Comparison of ENCODE assay signal across 10 mouse cellular contexts in genomic region chr6:117687045-117687444, GRCm38 (mm10).
DNase-seq lines count a peak whose midpoint lies in the region; ATAC-seq and TF ChIP-seq lines count a peak whose summit lies in the region.
"Had no signal": no experiment of that assay in that cellular context is flagged by ENCODE, and none has a peak within 500 bp of the region (broad histone marks: within the 10 kb centered on the region; RNA-seq: fewer than 3 reads in every experiment).

No protein-coding gene starts in this region.

- no peak overlapping the region for H3K4me2 ChIP-seq in heart, embryonic 11.5 days
- no peak overlapping the region for H3K4me2 ChIP-seq in liver, postnatal 0 days (ENCODE audit: low read depth, low read length)
- no peak overlapping the region for H3K4me2 ChIP-seq in hindbrain, embryonic 14.5 days (replicated peaks)
- H3K4me2 ChIP-seq: heart, embryonic 13.5 days had no signal

- H3K27me3 ChIP-seq in heart, embryonic 11.5 days (ENCODE audit: control insufficient read depth, insufficient read depth, low read length): no peaks in the 10 kb centered on the region
- H3K27me3 ChIP-seq in liver, postnatal 0 days (ENCODE audit: insufficient read depth, low read length): no peaks in the 10 kb centered on the region
- H3K27me3 ChIP-seq in thymus, adult 2 months (ENCODE audit: control insufficient read depth, insufficient read depth, low read length): no peaks in the 10 kb centered on the region
- H3K27me3 ChIP-seq in hindbrain, embryonic 14.5 days (ENCODE audit: control insufficient read depth, insufficient read depth, low read length): no peaks in the 10 kb centered on the region
- H3K27me3 ChIP-seq: heart, embryonic 13.5 days; megakaryocyte, embryonic 14.5 days had no signal

- TF ChIP-seq CTCF in brain, embryonic 14.5 days (IDR thresholded peaks at IDR 0.05; ENCODE audit: borderline replicate concordance, extremely low read depth, insufficient read depth, insufficient read length): peak; percentile 13; the same call in 1 of the 2 replicates
- TF ChIP-seq CTCF in liver, postnatal 0 days (IDR thresholded peaks at IDR 0.05; ENCODE audit: low read depth): peak; percentile 77
- peak; percentile 57; the same call in 1 of the 2 replicates for TF ChIP-seq CTCF in thymus, adult 2 months (IDR thresholded peaks at IDR 0.05; ENCODE audit: borderline replicate concordance, control insufficient read depth, extremely low read depth, insufficient read depth, low read length, poor library complexity)

- no peak for TF ChIP-seq EP300 in liver, postnatal 0 days (IDR thresholded peaks at IDR 0.05; ENCODE audit: low read depth)

- no peak for TF ChIP-seq POLR2A in brain, embryonic 14.5 days (IDR thresholded peaks at IDR 0.05; ENCODE audit: borderline replicate concordance, extremely low read depth, insufficient read depth, insufficient read length, poor library complexity, severe bottlenecking)
- no peak for TF ChIP-seq POLR2A in thymus, adult 2 months (IDR thresholded peaks at IDR 0.05; ENCODE audit: control insufficient read depth, extremely low read depth, insufficient read depth, low read length, poor library complexity)

- no peaks in the 10 kb centered on the region for H3K9me3 ChIP-seq in heart, embryonic 11.5 days (replicated peaks; ENCODE audit: control insufficient read depth, low read length)
- no peaks in the 10 kb centered on the region for H3K9me3 ChIP-seq in liver, postnatal 0 days (ENCODE audit: low read length)
- no peaks in the 10 kb centered on the region for H3K9me3 ChIP-seq in hindbrain, embryonic 14.5 days (ENCODE audit: control insufficient read depth, low read length)
- H3K9me3 ChIP-seq: heart, embryonic 13.5 days; megakaryocyte, embryonic 14.5 days had no signal

- peak; percentile 93 for DNase-seq in heart, adult 11 months
- DNase-seq in A20 (ENCODE audit: low read depth, low spot score): peak; percentile 43
- no peak for DNase-seq in brain, embryonic 14.5 days (ENCODE audit: low read depth)
- peak; percentile 61 for DNase-seq in liver, postnatal 0 days
- DNase-seq in thymus, adult 2 months: peak; percentile 50
- DNase-seq in layer of hippocampus, adult 8-10 months (ENCODE audit: low spot score in 2 of 2): no peak
- no peak for DNase-seq in hindbrain, embryonic 14.5 days (ENCODE audit: low spot score)

- WGBS in heart, embryonic 11.5 days (ENCODE audit: insufficient replicate concordance): 71% methylated on average over 2 of the region's 2 CpGs
- 62% methylated on average over 2 of the region's 2 CpGs for WGBS in liver, postnatal 0 days (ENCODE audit: insufficient replicate concordance)
- 92% methylated on average over 2 of the region's 2 CpGs for WGBS in thymus, adult 2 months
- WGBS in hindbrain, embryonic 14.5 days: 75% methylated on average over 2 of the region's 2 CpGs

- no peaks in the 10 kb centered on the region for H3K36me3 ChIP-seq in heart, embryonic 11.5 days (ENCODE audit: control insufficient read depth, insufficient read depth, low read length)
- no peaks in the 10 kb centered on the region for H3K36me3 ChIP-seq in liver, postnatal 0 days (replicated peaks; ENCODE audit: insufficient read depth, low read length)
- H3K36me3 ChIP-seq in thymus, adult 2 months (ENCODE audit: control insufficient read depth, insufficient read depth, low read length): no peaks in the 10 kb centered on the region
- H3K36me3 ChIP-seq in hindbrain, embryonic 14.5 days (replicated peaks; ENCODE audit: control insufficient read depth, insufficient read depth): no peaks in the 10 kb centered on the region
- H3K36me3 ChIP-seq: heart, embryonic 13.5 days had no signal

- H3K4me1 ChIP-seq in heart, embryonic 11.5 days (ENCODE audit: control insufficient read depth, insufficient read depth, low read length): no peaks in the 10 kb centered on the region
- H3K4me1 ChIP-seq in liver, postnatal 0 days (ENCODE audit: insufficient read depth): no peaks in the 10 kb centered on the region
- no peaks in the 10 kb centered on the region for H3K4me1 ChIP-seq in thymus, adult 2 months (replicated peaks; ENCODE audit: control insufficient read depth, insufficient read depth, low read length)
- no peaks in the 10 kb centered on the region for H3K4me1 ChIP-seq in hindbrain, embryonic 14.5 days (replicated peaks; ENCODE audit: control insufficient read depth, insufficient read depth, low read length)
- H3K4me1 ChIP-seq: heart, embryonic 13.5 days; megakaryocyte, embryonic 14.5 days had no signal

- no peak for ATAC-seq in heart, embryonic 11.5 days (replicated peaks; ENCODE audit: insufficient number of reproducible peaks, low FRiP score, low TSS enrichment)
- no peak for ATAC-seq in liver, postnatal 0 days
- ATAC-seq in hindbrain, embryonic 14.5 days (ENCODE audit: low FRiP score): no peak

- no peak overlapping the region for H3K9ac ChIP-seq in heart, embryonic 11.5 days (ENCODE audit: low read depth, low read length)
- H3K9ac ChIP-seq in liver, postnatal 0 days (replicated peaks): no peak overlapping the region
- H3K9ac ChIP-seq in hindbrain, embryonic 14.5 days: no peak overlapping the region
- H3K9ac ChIP-seq: heart, embryonic 13.5 days had no signal

- no peak overlapping the region for H3K4me3 ChIP-seq in heart, embryonic 11.5 days (ENCODE audit: low read depth, low read length)
- no peak overlapping the region for H3K4me3 ChIP-seq in liver, postnatal 0 days (ENCODE audit: low read depth, low read length)
- no peak overlapping the region for H3K4me3 ChIP-seq in thymus, adult 2 months (ENCODE audit: control insufficient read depth, insufficient read depth, low read length)
- no peak overlapping the region for H3K4me3 ChIP-seq in hindbrain, embryonic 14.5 days (replicated peaks; ENCODE audit: low read length)
- H3K4me3 ChIP-seq: heart, embryonic 13.5 days; megakaryocyte, embryonic 14.5 days had no signal

- H3K27ac ChIP-seq in heart, embryonic 11.5 days (ENCODE audit: low read depth, low read length): no peak overlapping the region
- H3K27ac ChIP-seq in liver, postnatal 0 days (ENCODE audit: low read depth): no peak overlapping the region
- no peak overlapping the region for H3K27ac ChIP-seq in thymus, adult 2 months (ENCODE audit: control insufficient read depth, insufficient read depth, low read length)
- no peak overlapping the region for H3K27ac ChIP-seq in hindbrain, embryonic 14.5 days
- H3K27ac ChIP-seq: heart, embryonic 13.5 days had no signal

Comparison
In these comparisons a context has a peak if more than half of its experiments do, and no peak if none do; other contexts are left out.
1. DNase-seq: peak in heart, adult 11 months (single experiment), A20 (single experiment), liver, postnatal 0 days (single experiment) and thymus, adult 2 months (single experiment); none in brain, embryonic 14.5 days (single experiment), layer of hippocampus, adult 8-10 months (0 of 2) and hindbrain, embryonic 14.5 days (single experiment).
2. CTCF ChIP-seq: peak in every context shown above with its lines; median percentile 77 in liver, postnatal 0 days; 57 in thymus, adult 2 months; 13 in brain, embryonic 14.5 days.